Mouse (Mus musculus) kidney, adult 2 months (tissue): ENCODE results near the gene Zfp148.

Experiments
- CTCF ChIP-seq: fragments of 200-500 bp; conservative IDR thresholded peaks from 2 replicates; pipeline ENCODE4 v1.5.1; 2011; ENCODE audit warnings: low read depth, mild to moderate bottlenecking, control low read depth, low read length, moderate library complexity, mixed read lengths; ENCODE audit not compliant: insufficient read depth, insufficient read length
- POLR2A ChIP-seq: fragments of 200-500 bp; IDR thresholded peaks from one replicate; pipeline ENCODE4 v1.6.1; 2011; ENCODE audit warnings: low read depth, low read length, control low read depth

GRCm38 (mm10) chr16:33459101-33459500, 78.5 kb downstream of the Zfp148 start:
- TF ChIP-seq CTCF (no peak), POLR2A (no peak)
